Mouse (Mus musculus) neural tube, embryonic 15.5 days (tissue): Measurements from ENCODE around the gene Lrp4. TPM values are rescaled to one million over a fixed set of nuclear protein-coding genes. Genes with fewer than 3 reads are reported as not detected.

Source experiments
- ATAC-seq: fragments of 200-750 bp; cut with Nextera tagmentation; 2 replicates; pipeline ENCODE4 v1.8.0; 2017; ENCODE audit warnings: mild to moderate bottlenecking, moderate TSS enrichment, moderate library complexity; ENCODE audit not compliant: low FRiP score
- H3K27ac ChIP-seq: fragments of 300-500 bp; sonication (generic); replicated peaks from 2 replicates; pipeline ENCODE4 v1.5.1; 2015; ENCODE audit warnings: mild to moderate bottlenecking, inconsistent platforms
- H3K27me3 ChIP-seq: fragments of 300-500 bp; sonication (generic); replicated peaks from 2 replicates; pipeline ENCODE4 v1.6.1; 2015; ENCODE audit warnings: inconsistent platforms
- H3K36me3 ChIP-seq: fragments of 300-500 bp; sonication (generic); 2 replicates; pipeline ENCODE4 v1.6.1; 2015; ENCODE audit warnings: inconsistent platforms
- H3K4me1 ChIP-seq: fragments of 300-500 bp; sonication (generic); 2 replicates; pipeline ENCODE4 v1.6.1; 2015; ENCODE audit warnings: inconsistent platforms
- H3K4me2 ChIP-seq: fragments of 300-500 bp; sonication (generic); 2 replicates; pipeline ENCODE4 v1.6.1; 2015; ENCODE audit warnings: inconsistent platforms, mild to moderate bottlenecking, moderate library complexity
- H3K4me3 ChIP-seq: fragments of 300-500 bp; sonication (generic); replicated peaks from 2 replicates; pipeline ENCODE4 v1.5.1; 2015; ENCODE audit warnings: mild to moderate bottlenecking, inconsistent platforms
- H3K9ac ChIP-seq: fragments of 300-500 bp; sonication (generic); replicated peaks from 2 replicates; pipeline ENCODE4 v1.6.1; 2015; ENCODE audit warnings: mild to moderate bottlenecking, inconsistent platforms
- H3K9me3 ChIP-seq: fragments of 300-500 bp; sonication (generic); replicated peaks from 2 replicates; pipeline ENCODE4 v1.6.1; 2016; ENCODE audit warnings: inconsistent platforms
- WGBS: fragments of 180-500 bp; shearing (Covaris S2); methylation state at CpG from one replicate; pipeline ENCODE4 v1.1.7; 2015; ENCODE audit warnings: mixed read lengths; 5-methylcytosine and 5-hydroxymethylcytosine counted together
- polyA plus RNA-seq: library from polyadenylated mRNA; unstranded; fragments of >200 nt; fragmentation: Nextera tagmentation; extraction: Ambion mirVana; gene quantifications from 2 replicates; pipeline ENCODE4 v1.2.1, GENCODE M21; 2015

Gene Lrp4
- polyA plus RNA-seq = 6.8 and 7.3 TPM in 2 replicates

- Histone ChIP-seq H3K27ac (peak within 1 kb of the TSS; percentile 78), H3K4me2 (peak within 1 kb of the TSS; percentile 95), H3K4me3 (peak within 1 kb of the TSS; percentile 58), H3K9me3 (no peaks in the 10 kb centered on the region), H3K27me3 (0 out of 2 replicates have a peak, but pooled peaks cover 5% of the 10 kb centered on the region), H3K36me3 (no peaks in the 10 kb centered on the region), H3K9ac (peak within 1 kb of the TSS; percentile 62), H3K4me1 (peaks cover 31% of the 10 kb centered on the region)
- under 1% methylated on average over 34 of the region's 36 CpGs for WGBS
- peak; percentile 43 for ATAC-seq
Observed at GRCm38 (mm10) chr2:91457259-91457655, at the start of gene Lrp4. Gene Lrp4, plus strand, starts transcription at chr2:91457511.

- no peak overlapping the region for H3K4me3 ChIP-seq
- no peak overlapping the region for H3K9ac ChIP-seq
- no peaks in the 10 kb centered on the region for H3K36me3 ChIP-seq
- H3K4me2 ChIP-seq = no peak overlapping the region
- H3K9me3 ChIP-seq = no peaks in the 10 kb centered on the region
- H3K27me3 ChIP-seq = no peaks in the 10 kb centered on the region
- no peak for ATAC-seq
- WGBS = 84% methylated on average over 2 of the region's 2 CpGs
- no peaks in the 10 kb centered on the region for H3K4me1 ChIP-seq
- H3K27ac ChIP-seq = no peak overlapping the region
Observed at GRCm38 (mm10) chr2:91408031-91408430, 49.3 kb upstream of the Lrp4 start.

- no peaks in the 10 kb centered on the region for H3K9me3 ChIP-seq
- H3K4me1 ChIP-seq = no peaks in the 10 kb centered on the region
- H3K4me3 ChIP-seq = no peak overlapping the region
- ATAC-seq = no peak
- WGBS = 54% methylated on average over 2 of the region's 2 CpGs
- no peak overlapping the region for H3K27ac ChIP-seq
- no peak overlapping the region for H3K4me2 ChIP-seq
- H3K36me3 ChIP-seq = no peaks in the 10 kb centered on the region
- H3K9ac ChIP-seq = no peak overlapping the region
- H3K27me3 ChIP-seq = no peaks in the 10 kb centered on the region
Observed at GRCm38 (mm10) chr2:91411473-91411872, 45.8 kb upstream of the Lrp4 start.

GRCm38 (mm10) chr2:91412361-91412760 lies 45.0 kb upstream of the Lrp4 start:
- WGBS = 64% methylated on average over 5 of the region's 5 CpGs

GRCm38 (mm10) chr2:91413811-91414210 lies 43.5 kb upstream of the Lrp4 start:
- no peak for ATAC-seq
- Histone ChIP-seq H3K9ac (no peak overlapping the region), H3K27ac (no peak overlapping the region), H3K4me2 (no peak overlapping the region), H3K9me3 (no peaks in the 10 kb centered on the region), H3K4me1 (no peaks in the 10 kb centered on the region), H3K36me3 (no peaks in the 10 kb centered on the region), H3K4me3 (no peak overlapping the region), H3K27me3 (no peaks in the 10 kb centered on the region)
- 40% methylated on average over 1 of the region's 1 CpGs for WGBS

More at GRCm38 (mm10) chr2:91412361-91412760, 45.0 kb upstream of the Lrp4 start:
- H3K27me3 ChIP-seq = no peaks in the 10 kb centered on the region
- H3K4me1 ChIP-seq = no peaks in the 10 kb centered on the region
- no peak overlapping the region for H3K27ac ChIP-seq
- no peaks in the 10 kb centered on the region for H3K9me3 ChIP-seq
- H3K4me2 ChIP-seq = no peak overlapping the region
- no peaks in the 10 kb centered on the region for H3K36me3 ChIP-seq
- no peak overlapping the region for H3K9ac ChIP-seq
- no peak for ATAC-seq
- no peak overlapping the region for H3K4me3 ChIP-seq

GRCm38 (mm10) chr2:91421641-91422040 lies 35.7 kb upstream of the Lrp4 start:
- no peak for ATAC-seq
- WGBS = 72% methylated on average over 5 of the region's 5 CpGs
- no peak overlapping the region for H3K4me2 ChIP-seq

GRCm38 (mm10) chr2:91424061-91424720 lies 33.1 kb upstream of the Lrp4 start:
- H3K4me2 ChIP-seq = no peak overlapping the region
- 88% methylated on average over 7 of the region's 7 CpGs for WGBS
- no peak overlapping the region for H3K9ac ChIP-seq
- no peak for ATAC-seq
- peaks cover 17% of the 10 kb centered on the region for H3K36me3 ChIP-seq
- H3K4me1 ChIP-seq = 0 out of 2 replicates have a peak, but pooled peaks cover 3% of the 10 kb centered on the region
- H3K27me3 ChIP-seq = no peaks in the 10 kb centered on the region
- H3K9me3 ChIP-seq = no peaks in the 10 kb centered on the region
- H3K27ac ChIP-seq = no peak overlapping the region
- no peak overlapping the region for H3K4me3 ChIP-seq

More at GRCm38 (mm10) chr2:91421641-91422040, 35.7 kb upstream of the Lrp4 start:
- Histone ChIP-seq H3K4me3 (no peak overlapping the region), H3K9ac (no peak overlapping the region), H3K36me3 (peaks cover 17% of the 10 kb centered on the region), H3K9me3 (no peaks in the 10 kb centered on the region), H3K27ac (no peak overlapping the region), H3K4me1 (0 out of 2 replicates have a peak, but pooled peaks cover 2% of the 10 kb centered on the region), H3K27me3 (no peaks in the 10 kb centered on the region)

GRCm38 (mm10) chr2:91426321-91426720 lies 31.0 kb upstream of the Lrp4 start:
- no peak for ATAC-seq
- H3K4me2 ChIP-seq = no peak overlapping the region
- WGBS = 83% methylated on average over 1 of the region's 1 CpGs
- H3K27ac ChIP-seq = no peak overlapping the region
- peaks cover 17% of the 10 kb centered on the region for H3K4me1 ChIP-seq
- no peak overlapping the region for H3K4me3 ChIP-seq
- H3K36me3 ChIP-seq = peaks cover 5% of the 10 kb centered on the region
- H3K9ac ChIP-seq = no peak overlapping the region
- no peaks in the 10 kb centered on the region for H3K9me3 ChIP-seq
- H3K27me3 ChIP-seq = no peaks in the 10 kb centered on the region

- H3K9ac ChIP-seq = no peak overlapping the region
- no peak overlapping the region for H3K4me3 ChIP-seq
- no peaks in the 10 kb centered on the region for H3K9me3 ChIP-seq
- peaks cover 17% of the 10 kb centered on the region for H3K4me1 ChIP-seq
- ATAC-seq = no peak
- H3K27me3 ChIP-seq = no peaks in the 10 kb centered on the region
- H3K27ac ChIP-seq = no peak overlapping the region
- 77% methylated on average over 3 of the region's 3 CpGs for WGBS
- H3K36me3 ChIP-seq = no peaks in the 10 kb centered on the region
- H3K4me2 ChIP-seq = no peak overlapping the region
Observed at GRCm38 (mm10) chr2:91429146-91429545, 28.2 kb upstream of the Lrp4 start.

- no peak for ATAC-seq
- Histone ChIP-seq H3K9me3 (no peaks in the 10 kb centered on the region), H3K4me3 (no peak overlapping the region), H3K4me1 (peaks cover 17% of the 10 kb centered on the region), H3K9ac (no peak overlapping the region), H3K27me3 (no peaks in the 10 kb centered on the region), H3K27ac (peak overlapping the region; percentile 67), H3K36me3 (no peaks in the 10 kb centered on the region), H3K4me2 (peak overlapping the region; percentile 9; the same call in 1 of the 2 replicates)
- 6% methylated on average over 9 of the region's 9 CpGs for WGBS
Observed at GRCm38 (mm10) chr2:91429915-91430599, 27.3 kb upstream of the Lrp4 start.

GRCm38 (mm10) chr2:91430600-91430919 lies 26.8 kb upstream of the Lrp4 start:
- no peaks in the 10 kb centered on the region for H3K27me3 ChIP-seq
- H3K9ac ChIP-seq = no peak overlapping the region
- peak overlapping the region; percentile 9; the same call in 1 of the 2 replicates for H3K4me2 ChIP-seq
- H3K4me3 ChIP-seq = no peak overlapping the region
- 16% methylated on average over 6 of the region's 6 CpGs for WGBS
- no peaks in the 10 kb centered on the region for H3K9me3 ChIP-seq
- peak overlapping the region; percentile 67 for H3K27ac ChIP-seq
- ATAC-seq = peak; percentile 50; the same call in 1 of the 2 replicates
- no peaks in the 10 kb centered on the region for H3K36me3 ChIP-seq
- peaks cover 17% of the 10 kb centered on the region for H3K4me1 ChIP-seq

- Histone ChIP-seq H3K36me3 (no peaks in the 10 kb centered on the region), H3K27me3 (no peaks in the 10 kb centered on the region), H3K4me2 (no peak overlapping the region), H3K9me3 (no peaks in the 10 kb centered on the region), H3K4me1 (no peaks in the 10 kb centered on the region), H3K27ac (no peak overlapping the region), H3K9ac (no peak overlapping the region), H3K4me3 (no peak overlapping the region)
- ATAC-seq = no peak
- WGBS = 63% methylated on average over 8 of the region's 8 CpGs
Observed at GRCm38 (mm10) chr2:91436713-91437112, 20.6 kb upstream of the Lrp4 start.
